Mouse (Mus musculus) adrenal gland, adult (tissue): ENCODE data around the gene Pakap.

Source experiments
- DNase-seq, 2 experiments: peaks; one replicate each; pipeline ENCODE4 v3.0.0; 2022 to 2023; ENCODE audit warnings: low spot score in 1 of 2; ENCODE audit not compliant: inconsistent age in 2 of 2

Gene Pakap

DNA sequence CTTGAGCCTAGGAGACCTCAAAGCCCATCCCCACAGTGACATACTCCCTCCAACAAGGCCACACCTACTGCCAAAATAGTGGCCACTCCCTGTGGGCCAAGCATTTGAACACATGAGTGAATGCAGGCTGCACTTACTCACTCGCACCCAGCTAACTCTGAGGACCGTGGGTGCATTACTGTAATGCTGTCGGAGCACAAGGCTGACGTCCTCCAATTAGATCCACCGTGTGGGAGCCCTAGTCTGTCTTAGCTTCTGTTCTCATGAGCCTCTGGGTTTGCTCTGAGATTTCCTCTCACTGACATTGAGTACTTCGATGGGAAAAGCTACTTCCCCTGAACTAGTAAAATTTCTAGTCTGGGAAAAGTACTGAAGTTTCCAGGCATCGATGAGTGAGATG lies 258.3 kb downstream of the Pakap start:
- no peak for DNase-seq

DNA sequence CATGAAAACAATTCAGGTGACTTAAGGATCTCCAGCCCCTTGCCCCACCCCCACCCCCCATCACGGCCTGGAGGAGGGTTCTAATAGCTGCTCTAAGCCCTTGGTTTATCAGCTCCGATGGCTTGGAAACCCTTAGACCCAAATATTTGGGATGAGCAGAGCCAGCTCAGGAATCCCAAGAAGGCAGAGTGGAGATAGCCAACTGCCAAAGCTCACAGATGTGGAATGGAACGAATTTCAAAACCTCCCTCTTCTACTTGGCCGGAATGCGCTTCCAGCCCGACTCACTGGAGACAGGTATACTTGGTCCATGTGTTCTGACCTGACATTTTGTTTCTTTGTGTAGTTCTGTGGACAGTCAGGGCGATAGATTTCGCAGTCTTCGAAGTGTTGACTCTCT lies 261.2 kb downstream of the Pakap start:
- no peak for DNase-seq

GRCm38 (mm10) chr4:57829740-57830139 lies 261.8 kb downstream of the Pakap start:
- DNase-seq = no peak

DNA sequence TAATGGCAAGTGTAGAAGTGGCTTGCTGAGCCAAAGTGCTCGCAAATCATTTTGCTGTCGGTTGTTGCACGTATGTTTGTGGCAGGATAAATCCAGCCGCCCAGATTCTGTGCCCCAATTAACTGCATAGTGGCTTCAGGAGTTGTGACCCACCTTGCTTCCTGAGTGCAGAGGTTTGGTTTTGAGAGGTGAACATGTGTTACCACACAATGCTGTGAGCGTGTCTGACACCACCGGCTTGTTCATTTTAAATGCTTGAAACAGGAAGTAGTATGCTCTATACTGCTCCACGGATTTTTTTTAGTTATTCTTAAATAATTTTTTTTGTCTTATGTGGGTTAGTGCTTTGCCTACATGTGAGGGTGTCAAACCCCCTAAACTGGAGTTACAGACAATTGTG lies 264.3 kb downstream of the Pakap start:
- DNase-seq = no peak

DNA sequence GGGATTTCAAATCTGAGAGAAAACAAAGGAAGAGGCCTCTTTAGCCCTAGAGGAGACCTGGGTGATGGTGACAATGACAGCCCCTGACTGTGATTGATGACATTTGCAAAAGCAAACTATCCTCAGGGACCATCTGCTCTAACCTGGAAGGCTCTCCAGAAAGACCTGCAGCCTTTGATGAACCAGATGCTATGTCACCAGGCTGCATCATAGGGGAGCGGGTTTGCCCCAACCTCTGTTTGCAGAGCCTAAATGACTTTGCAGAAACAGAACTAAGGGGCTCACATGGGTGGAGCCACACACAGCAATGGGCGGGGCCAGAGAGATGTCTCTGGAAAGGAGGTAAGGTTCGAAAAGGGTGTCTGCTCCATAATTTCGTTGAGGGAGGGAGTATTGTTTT lies 265.1 kb downstream of the Pakap start:
- DNase-seq = no peak

DNA sequence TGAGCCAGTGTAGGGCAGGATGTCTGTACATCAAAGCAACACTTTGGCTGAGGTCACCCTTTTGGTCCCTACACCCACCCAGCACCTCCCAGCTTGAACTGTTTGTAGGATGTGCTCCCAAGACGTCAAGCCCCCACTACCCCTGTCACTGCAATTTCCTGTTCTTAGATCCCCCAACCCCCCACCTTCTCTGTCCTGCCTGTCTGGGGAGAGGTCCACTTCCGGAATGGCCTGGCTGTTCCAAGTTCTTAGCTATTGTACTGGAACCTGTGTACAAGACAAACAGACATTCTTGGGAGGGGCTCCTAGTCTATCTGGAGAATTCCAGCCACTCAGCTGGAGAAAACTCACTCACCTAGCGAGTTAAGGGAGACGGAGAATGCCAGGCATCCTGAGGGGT lies 266.2 kb downstream of the Pakap start:
- no peak for DNase-seq

DNA sequence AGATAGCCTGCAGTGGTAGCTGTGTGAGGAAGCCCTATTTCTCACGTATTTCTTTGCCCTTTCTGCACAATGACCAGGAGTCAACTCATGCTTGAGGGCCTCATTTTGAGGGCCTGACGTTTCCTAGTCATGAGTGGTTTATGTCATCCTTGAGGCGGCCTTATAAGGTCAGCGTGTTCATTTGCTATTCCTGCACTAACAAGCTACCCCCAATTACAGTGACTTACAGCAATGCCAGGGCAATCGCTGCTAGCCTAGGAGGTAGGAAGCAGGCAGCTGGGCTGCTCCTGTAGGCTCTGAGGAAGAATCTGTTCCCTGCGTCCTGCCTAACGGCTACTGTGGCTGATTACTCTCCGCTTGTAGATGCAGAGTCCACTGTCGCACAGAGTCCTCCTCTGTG lies 269.1 kb downstream of the Pakap start:
- DNase-seq = no peak

DNA sequence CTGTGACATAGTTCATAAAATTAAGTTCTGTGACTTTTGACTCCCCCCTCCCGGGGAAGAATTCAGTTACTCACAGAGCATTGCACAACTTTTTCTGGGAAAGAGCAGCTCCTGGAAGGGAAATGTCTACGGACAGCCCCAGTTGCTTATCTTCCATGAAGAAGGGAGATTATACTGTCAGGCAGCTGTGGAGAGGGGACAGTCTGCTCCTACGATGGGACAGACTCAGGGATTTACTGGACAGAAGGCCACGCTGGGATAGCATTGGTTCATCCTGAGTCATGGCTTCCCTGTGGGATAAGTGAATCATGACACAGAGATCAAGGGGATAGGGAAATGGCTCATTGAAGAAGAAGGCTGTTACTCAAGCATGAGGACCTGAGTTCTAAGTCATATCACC lies 271.4 kb downstream of the Pakap start:
- DNase-seq = peak; percentile 81 to 87

DNA sequence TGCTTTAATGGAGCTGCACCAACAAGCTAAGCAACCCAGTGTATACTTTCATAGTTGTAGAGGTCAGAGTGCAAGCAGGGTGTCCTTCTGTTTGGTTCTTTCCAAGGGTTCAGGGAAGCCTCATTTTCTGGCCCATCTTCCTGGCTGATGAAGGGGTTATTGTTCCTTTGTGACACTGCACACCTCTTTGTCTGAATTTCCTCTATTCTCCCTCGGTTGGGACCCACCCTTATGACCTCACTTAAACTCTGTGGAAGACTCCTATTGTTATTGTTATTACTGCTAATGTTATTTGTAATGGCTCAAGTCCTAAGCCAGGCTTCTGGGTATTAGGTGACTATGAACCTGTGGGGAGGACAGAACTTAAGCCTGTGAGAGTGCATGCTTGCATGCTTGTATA lies 273.9 kb downstream of the Pakap start:
- no peak for DNase-seq

- DNase-seq = peak in 1 of 2 experiments; percentile 69
Measured at GRCm38 (mm10) chr4:57842472-57843305, 274.7 kb downstream of the Pakap start.

- DNase-seq = peak; percentile 95 to 97
Measured at GRCm38 (mm10) chr4:57845031-57845431, 277.1 kb downstream of the Pakap start.

DNA sequence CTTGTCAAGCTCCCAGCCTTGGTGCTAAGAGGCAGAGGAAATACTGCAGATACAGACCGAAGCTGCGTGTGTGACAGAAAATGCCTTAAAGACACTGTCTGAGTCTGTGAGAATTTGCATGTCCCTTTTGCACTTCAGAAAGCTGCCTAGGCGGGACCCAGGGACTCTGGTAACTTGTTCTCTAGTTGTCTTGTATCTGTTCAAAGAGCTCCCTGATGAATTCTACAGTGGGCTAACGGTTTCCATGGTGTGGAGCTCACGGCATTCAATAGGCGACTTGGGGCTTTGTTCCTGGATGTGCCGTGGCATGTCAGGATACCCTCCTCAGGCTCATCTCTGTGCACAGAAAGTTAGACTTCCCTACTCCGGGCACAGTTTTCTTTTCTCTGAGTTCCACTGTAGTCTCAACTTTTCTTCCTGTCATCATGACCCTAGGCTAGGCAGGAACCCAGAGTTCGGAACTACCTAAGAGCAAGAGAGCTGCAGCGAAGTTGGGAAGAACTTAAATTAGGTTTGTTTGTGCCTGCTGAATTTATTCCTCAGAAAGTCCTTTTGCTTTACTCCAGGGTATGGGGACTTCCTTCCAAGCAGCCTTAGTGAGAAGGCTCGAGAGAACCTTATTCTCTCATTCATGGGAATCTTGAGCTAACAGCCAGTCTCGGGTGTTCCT lies 277.7 kb downstream of the Pakap start:
- peak in 1 of 2 experiments; percentile 84 for DNase-seq

- DNase-seq = no peak
Measured at GRCm38 (mm10) chr4:57846381-57846990, 278.5 kb downstream of the Pakap start.

- peak in 1 of 2 experiments; percentile 87 for DNase-seq
Measured at GRCm38 (mm10) chr4:57846991-57847422, 279.0 kb downstream of the Pakap start.

DNA sequence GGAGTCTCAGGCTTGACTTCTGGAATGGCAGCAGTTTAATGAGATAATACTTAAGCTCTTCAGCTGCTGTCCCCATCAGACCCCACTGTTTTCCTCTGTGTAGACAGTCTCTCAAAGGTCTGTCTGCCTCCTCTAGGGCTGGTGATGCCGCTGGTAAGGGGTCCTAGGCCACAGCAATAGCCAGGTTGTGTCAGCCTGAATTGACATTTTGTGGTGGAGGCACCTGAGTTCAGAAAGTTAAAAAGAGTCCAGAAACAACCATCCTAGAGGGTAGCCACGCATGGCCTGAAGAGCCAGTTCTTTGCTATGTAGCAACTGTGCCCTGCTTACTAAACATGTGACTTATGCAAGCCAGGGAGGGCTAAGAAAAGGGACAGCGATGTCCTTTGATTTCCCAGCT lies 279.7 kb downstream of the Pakap start:
- peak in 1 of 2 experiments; percentile 61 for DNase-seq

DNA sequence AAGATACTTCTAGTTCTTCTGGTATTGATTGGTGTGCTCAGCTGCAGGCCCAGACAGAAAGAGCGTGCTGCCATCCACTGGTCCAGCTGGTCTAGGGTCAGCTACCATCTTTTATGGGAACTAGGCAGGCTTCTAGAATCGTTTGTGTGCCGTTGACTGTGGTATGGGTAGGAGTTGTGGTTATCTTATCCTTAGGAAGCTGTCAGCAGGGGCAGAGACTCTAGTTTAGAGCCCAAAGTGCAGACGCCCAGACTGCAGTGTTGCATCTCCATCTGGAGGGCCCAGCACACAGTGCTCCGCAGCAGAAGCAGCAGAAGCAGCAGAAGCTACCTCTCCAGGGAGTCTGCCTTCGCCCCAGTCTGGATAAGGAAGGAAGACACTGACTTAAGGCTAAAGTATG lies 281.5 kb downstream of the Pakap start:
- peak in 1 of 2 experiments; percentile 66 for DNase-seq

- no peak for DNase-seq
Measured at GRCm38 (mm10) chr4:57851731-57852130, 283.8 kb downstream of the Pakap start.

DNA sequence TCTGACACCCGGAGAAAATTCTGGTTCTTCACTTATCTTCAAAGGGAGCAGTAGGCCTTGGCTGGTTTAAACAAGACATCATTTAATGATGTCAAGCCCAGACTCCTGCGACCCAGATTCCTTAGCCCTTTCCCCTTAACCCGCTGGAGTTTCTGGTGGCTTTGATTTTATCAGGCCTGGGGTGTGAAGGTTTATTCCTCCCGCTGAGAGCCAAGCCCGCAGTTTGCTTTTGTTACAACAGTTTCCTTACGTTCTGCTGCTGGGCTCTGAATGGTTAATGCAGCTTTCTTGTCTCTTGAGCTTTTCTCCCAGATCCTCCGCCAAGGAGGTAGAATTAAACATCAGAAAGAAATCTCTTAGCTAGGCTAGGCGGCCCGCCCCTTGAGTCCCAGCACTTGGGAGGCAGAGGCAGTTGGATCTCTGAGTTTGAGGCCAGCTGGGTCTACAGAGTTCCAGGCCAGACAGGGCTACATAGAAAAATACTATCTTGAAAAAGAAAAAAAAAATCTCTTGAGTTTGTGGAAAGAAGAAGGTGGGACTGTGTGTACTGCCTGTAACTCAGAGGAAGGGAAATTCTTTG lies 284.6 kb downstream of the Pakap start:
- DNase-seq = peak in 1 of 2 experiments; percentile 68

GRCm38 (mm10) chr4:57854181-57854580 lies 286.2 kb downstream of the Pakap start:
- DNase-seq = no peak

- DNase-seq = peak; percentile 56 to 66
Measured at GRCm38 (mm10) chr4:57855281-57855941, 287.4 kb downstream of the Pakap start.

GRCm38 (mm10) chr4:57856673-57857072 lies 288.7 kb downstream of the Pakap start:
- peak; percentile 20 to 54 for DNase-seq
